In genomic region chr11:120280281-120280773, GRCm38 (mm10) we compare ENCODE assay signal across 8 mouse cellular contexts. TPM values are rescaled to one million over a fixed set of nuclear protein-coding genes. Genes with fewer than 3 reads are reported as not detected.
DNase-seq lines count a peak whose midpoint lies in the region; ATAC-seq lines count a peak whose summit lies in the region.

No protein-coding gene starts in this region.

- WGBS in hindbrain, embryonic 11.5 days: 30% methylated on average over 25 of the region's 25 CpGs
- WGBS in limb, embryonic 13.5 days: 75% methylated on average over 25 of the region's 25 CpGs

- peaks cover 31% of the 10 kb centered on the region for H3K36me3 ChIP-seq in hindbrain, embryonic 11.5 days (ENCODE audit: control insufficient read depth, insufficient read depth, low read length)
- peaks cover 100% of the 10 kb centered on the region for H3K36me3 ChIP-seq in limb, embryonic 13.5 days

- no peak overlapping the region for H3K9ac ChIP-seq in hindbrain, embryonic 11.5 days (ENCODE audit: low read depth, low read length)
- H3K9ac ChIP-seq in limb, embryonic 13.5 days: no peak overlapping the region

- ATAC-seq in hindbrain, embryonic 11.5 days (ENCODE audit: low FRiP score): peak; percentile 88
- ATAC-seq in limb, embryonic 13.5 days (ENCODE audit: low FRiP score, low read depth): 0 out of 2 replicates have a peak, but pooled peaks have one; percentile 41

- H3K27ac ChIP-seq in hindbrain, embryonic 11.5 days (ENCODE audit: low read depth, low read length): peak overlapping the region; percentile 73
- no peak overlapping the region for H3K27ac ChIP-seq in limb, embryonic 13.5 days

- DNase-seq in layer of hippocampus, adult 11-12 months (ENCODE audit: low spot score): peak; percentile 67
- no peak for DNase-seq in layer of hippocampus, adult 9-10 months (ENCODE audit: low spot score)
- DNase-seq in adrenal gland, adult 2 months: peak; percentile 69
- peak; percentile 79 for DNase-seq in embryo, embryonic 10.5 days (ENCODE audit: low spot score)
- DNase-seq in hindbrain, embryonic 11.5 days (ENCODE audit: low spot score): peak; percentile 84
- peak; percentile 27 to 35 for DNase-seq in natural killer cell, adult 2 months (ENCODE audit: low spot score in 2 of 2)
- DNase-seq in frontal cortex, postnatal 25 days (ENCODE audit: low spot score in 2 of 2): no peak

- no peaks in the 10 kb centered on the region for H3K9me3 ChIP-seq in hindbrain, embryonic 11.5 days (ENCODE audit: control insufficient read depth, low read length)
- no peaks in the 10 kb centered on the region for H3K9me3 ChIP-seq in limb, embryonic 13.5 days

- no peaks in the 10 kb centered on the region for H3K27me3 ChIP-seq in hindbrain, embryonic 11.5 days (ENCODE audit: control insufficient read depth, insufficient read depth, low read length)
- H3K27me3 ChIP-seq in limb, embryonic 13.5 days: no peaks in the 10 kb centered on the region

- H3K4me2 ChIP-seq in hindbrain, embryonic 11.5 days (replicated peaks; ENCODE audit: low read depth, low read length): no peak overlapping the region
- no peak overlapping the region for H3K4me2 ChIP-seq in limb, embryonic 13.5 days (replicated peaks)

- H3K4me1 ChIP-seq in hindbrain, embryonic 11.5 days (replicated peaks; ENCODE audit: control insufficient read depth, insufficient read depth, low read length): peaks cover 11% of the 10 kb centered on the region
- H3K4me1 ChIP-seq in limb, embryonic 13.5 days: peaks cover 4% of the 10 kb centered on the region; the same call in 1 of the 2 replicates

- no peak overlapping the region for H3K4me3 ChIP-seq in hindbrain, embryonic 11.5 days (ENCODE audit: low read depth, low read length)
- no peak overlapping the region for H3K4me3 ChIP-seq in limb, embryonic 13.5 days

RNA-seq across cellular contexts. Expression of gene Bahcc1, which starts 47.6 kb away (rescaled TPM):
- 10 to 100 TPM in 1 of 2 experiments, 1 to 10 TPM in 1; 9.2 to 21.9 TPM for total RNA-seq in adrenal gland, adult 2 months (2021)
- 17.9 and 19.5 TPM in 2 replicates for polyA plus RNA-seq in adrenal gland, adult 2 months (2012; rRNA removed)
- 18.1 and 23.1 TPM in 2 replicates for polyA plus RNA-seq in hindbrain, embryonic 11.5 days (2014; fragmentation: Nextera tagmentation; extraction: Ambion mirVana)
- 12.7 and 13.8 TPM in 2 replicates for polyA plus RNA-seq in limb, embryonic 13.5 days (2015; fragmentation: Nextera tagmentation; extraction: Ambion mirVana)

Comparison
In these comparisons a context has a peak if more than half of its experiments do, and no peak if none do; other contexts are left out.
1. DNase-seq: peak in layer of hippocampus, adult 11-12 months (single experiment), adrenal gland, adult 2 months (single experiment), embryo, embryonic 10.5 days (single experiment), hindbrain, embryonic 11.5 days (single experiment) and natural killer cell, adult 2 months (2 of 2); none in layer of hippocampus, adult 9-10 months (single experiment) and frontal cortex, postnatal 25 days (0 of 2).